Mouse (Mus musculus) liver, adult 2 months (tissue): ENCODE measurements around the gene Gcnt3. TPM values are rescaled to one million over a fixed set of nuclear protein-coding genes. Genes with fewer than 3 reads are reported as not detected.
"Not testable (repeated sequence)": the region's sequence is repeated elsewhere in the genome, so short reads cannot be mapped to it uniquely, and the experiment has no call there.

Experiments used
- DNase-seq: peaks from one replicate; pipeline ENCODE4 v3.0.0-alpha.2; 2011; ENCODE audit warnings: low read depth, low spot score; ENCODE audit errors: extremely low read depth
- H3K27ac ChIP-seq: fragments of 200-500 bp; replicated peaks from 2 replicates; pipeline ENCODE4 v1.5.1; 2012; ENCODE audit warnings: low read depth, mild to moderate bottlenecking, control low read depth, inconsistent platforms, low read length; ENCODE audit not compliant: insufficient read depth
- H3K27me3 ChIP-seq: fragments of 200-500 bp; 2 replicates; pipeline ENCODE4 v1.6.1; 2012; ENCODE audit warnings: mild to moderate bottlenecking, moderate library complexity, low read length, inconsistent platforms; ENCODE audit not compliant: control insufficient read depth, insufficient read depth
- H3K36me3 ChIP-seq: fragments of 200-500 bp; 2 replicates; pipeline ENCODE4 v1.6.1; 2012; ENCODE audit warnings: low read length, inconsistent platforms; ENCODE audit not compliant: control insufficient read depth, insufficient read depth
- H3K4me1 ChIP-seq: fragments of 200-500 bp; 2 replicates; pipeline ENCODE4 v1.6.1; 2011; ENCODE audit warnings: low read length; ENCODE audit not compliant: control insufficient read depth, insufficient read depth
- H3K4me3 ChIP-seq: fragments of 200-500 bp; 2 replicates; pipeline ENCODE4 v1.5.1; 2011; ENCODE audit warnings: low read depth, mild to moderate bottlenecking, control low read depth, low read length, moderate library complexity; ENCODE audit not compliant: insufficient read depth
- H3K79me2 ChIP-seq: fragments of 200-500 bp; 2 replicates; pipeline ENCODE4 v1.6.1; 2012; ENCODE audit warnings: inconsistent platforms, mild to moderate bottlenecking, low read length, moderate library complexity; ENCODE audit not compliant: control insufficient read depth, insufficient read depth
- H3K9ac ChIP-seq: fragments of 200-500 bp; 2 replicates; pipeline ENCODE4 v1.6.1; 2012; ENCODE audit warnings: low read depth, mild to moderate bottlenecking, control low read depth, inconsistent platforms, low read length
- CTCF ChIP-seq: fragments of 200-500 bp; IDR thresholded peaks from 2 replicates; pipeline ENCODE4 v1.5.1; 2011; ENCODE audit warnings: low read depth, low read length, control low read depth
- POLR2A ChIP-seq: fragments of 200-500 bp; IDR thresholded peaks from 2 replicates; pipeline ENCODE4 v1.6.1; 2011; ENCODE audit warnings: low read length, control low read depth; ENCODE audit not compliant: insufficient read depth; ENCODE audit errors: extremely low read depth
- WGBS: fragments of 180-500 bp; shearing (Covaris S2); methylation state at CpG from one replicate; pipeline ENCODE4 v1.1.7; 2018; 5-methylcytosine and 5-hydroxymethylcytosine counted together
- polyA plus RNA-seq: library from polyadenylated mRNA; depleted of rRNA; stranded (reverse); fragments of >200 nt; gene quantifications from 2 replicates; pipeline ENCODE4 v1.2.3, GENCODE M21; 2012
- total RNA-seq: library from RNA; depleted of rRNA; stranded (reverse); fragments of >200 nt; gene quantifications from 2 replicates; pipeline ENCODE4 v1.2.3, GENCODE M21; 2014

The Gcnt3 gene
- total and polyA plus RNA-seq, 2 experiments: 0.02 to 0.09 TPM

GRCm38 (mm10) chr9:70032167-70032566, 5.7 kb downstream of the Gcnt3 start:
- H3K79me2 ChIP-seq: no peaks in the 10 kb centered on the region
- no peaks in the 10 kb centered on the region for H3K36me3 ChIP-seq
- H3K4me1 ChIP-seq: no peaks in the 10 kb centered on the region
- no peak for TF ChIP-seq CTCF
- TF ChIP-seq POLR2A: no peak
- no peak for DNase-seq
- no peak overlapping the region for H3K4me3 ChIP-seq
- H3K27me3 ChIP-seq: no peaks in the 10 kb centered on the region
- WGBS: 100% methylated on average over 1 of the region's 1 CpGs
- H3K9ac ChIP-seq: no peak overlapping the region
- no peak overlapping the region for H3K27ac ChIP-seq

DNA sequence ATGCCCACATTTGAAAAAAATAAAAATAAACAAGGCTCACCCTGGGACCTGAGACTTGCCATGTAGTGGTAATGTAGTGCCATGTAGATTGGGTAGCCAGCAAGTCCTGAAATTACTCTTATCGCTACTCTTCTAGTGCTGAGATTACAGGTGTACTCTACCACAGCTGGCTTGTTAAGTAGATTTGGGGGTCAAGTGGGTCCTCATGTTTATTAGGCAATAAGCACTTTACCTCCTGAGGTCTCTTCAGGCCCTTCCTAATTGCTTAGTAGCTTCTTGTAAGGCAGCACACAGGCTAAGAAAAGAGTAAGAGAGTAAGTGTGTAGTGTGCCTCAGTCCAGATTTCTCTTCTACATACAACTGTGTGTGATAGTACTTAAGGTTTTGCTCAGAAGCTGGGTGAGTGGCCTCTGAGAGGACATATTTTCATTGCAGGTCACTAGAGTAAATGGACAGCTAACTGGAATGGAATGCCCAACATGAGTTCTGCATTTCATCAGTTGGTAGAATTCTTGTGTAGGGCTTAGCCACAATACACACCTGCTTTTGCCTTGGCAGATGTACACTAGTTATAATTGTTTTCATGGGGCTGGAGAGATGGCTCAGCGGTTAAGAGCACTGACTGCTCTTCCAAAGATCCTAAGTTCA, 12.4 kb downstream of the Gcnt3 start:
- no peaks in the 10 kb centered on the region; the same call in 1 of the 2 replicates for H3K4me1 ChIP-seq
- H3K36me3 ChIP-seq: peaks cover 12% of the 10 kb centered on the region
- no peaks in the 10 kb centered on the region for H3K79me2 ChIP-seq
- no peak overlapping the region for H3K27ac ChIP-seq
- DNase-seq: no peak
- H3K27me3 ChIP-seq: no peaks in the 10 kb centered on the region
- no peak overlapping the region for H3K4me3 ChIP-seq
- H3K9ac ChIP-seq: no peak overlapping the region
- 85% methylated on average over 2 of the region's 2 CpGs for WGBS
- no peak for TF ChIP-seq POLR2A
- no peak for TF ChIP-seq CTCF

- Histone ChIP-seq H3K4me1 (no peaks in the 10 kb centered on the region; the same call in 1 of the 2 replicates), H3K36me3 (peaks cover 17% of the 10 kb centered on the region), H3K27ac (no peak overlapping the region), H3K4me3 (no peak overlapping the region), H3K27me3 (no peaks in the 10 kb centered on the region), H3K9ac (no peak overlapping the region), H3K79me2 (no peaks in the 10 kb centered on the region)
- DNase-seq: no peak
- TF ChIP-seq CTCF: no peak
- no peak for TF ChIP-seq POLR2A
These were observed 13.2 kb downstream of the Gcnt3 start for GRCm38 (mm10) chr9:70024648-70025047.

DNA sequence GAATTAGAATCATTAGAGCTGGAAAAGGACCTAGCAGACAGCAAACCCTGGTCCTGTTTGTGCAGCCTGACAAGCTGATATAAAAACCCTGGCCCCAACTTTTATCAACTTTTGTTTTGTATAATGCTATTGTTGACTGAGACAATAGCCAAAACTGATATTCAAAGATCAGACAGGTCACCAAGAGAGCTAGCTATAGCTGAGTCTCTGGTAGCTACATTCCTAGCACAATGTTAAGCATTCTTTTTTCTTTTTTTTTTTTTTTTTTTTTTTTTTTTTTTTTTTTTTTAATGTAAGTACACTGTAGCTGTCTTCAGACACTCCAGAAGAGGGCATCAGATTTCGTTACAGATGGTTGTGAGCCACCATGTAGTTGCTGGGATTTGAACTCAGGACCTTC, 14.3 kb downstream of the Gcnt3 start:
- H3K4me3 ChIP-seq, H3K4me1 ChIP-seq, DNase-seq, H3K27ac ChIP-seq, H3K27me3 ChIP-seq, H3K9ac ChIP-seq, H3K79me2 ChIP-seq: not testable (repeated sequence)
- peaks cover 23% of the 10 kb centered on the region for H3K36me3 ChIP-seq
- 87% methylated on average over 1 of the region's 1 CpGs for WGBS

- 88% methylated on average over 4 of the region's 4 CpGs for WGBS
- Histone ChIP-seq H3K4me3 (no peak overlapping the region), H3K79me2 (no peaks in the 10 kb centered on the region; the same call in 1 of the 2 replicates), H3K4me1 (no peaks in the 10 kb centered on the region; the same call in 1 of the 2 replicates), H3K27ac (no peak overlapping the region), H3K36me3 (peaks cover 27% of the 10 kb centered on the region), H3K9ac (no peak overlapping the region), H3K27me3 (no peaks in the 10 kb centered on the region)
- no peak for DNase-seq
- no peak for TF ChIP-seq CTCF
- no peak for TF ChIP-seq POLR2A
These were observed 15.8 kb downstream of the Gcnt3 start for GRCm38 (mm10) chr9:70022083-70022482.

DNA sequence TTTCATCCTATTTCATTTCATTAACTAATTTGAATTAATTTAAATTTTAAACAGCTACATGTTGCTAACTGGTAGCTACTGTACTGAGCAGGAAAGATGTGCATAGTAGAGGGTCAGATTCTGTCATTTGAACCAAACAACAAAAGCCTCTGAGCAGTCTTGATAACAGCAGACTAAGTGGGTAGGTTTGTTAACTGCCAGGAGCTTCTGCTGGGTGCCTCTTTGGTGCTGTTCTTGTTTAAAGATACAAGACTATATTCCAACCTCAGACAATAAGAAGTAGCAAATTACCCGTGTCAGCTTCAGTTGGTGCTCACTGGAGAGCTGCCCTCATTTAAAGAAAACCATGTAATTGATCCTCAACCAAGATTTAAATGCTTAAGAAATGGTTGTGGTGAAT, 16.3 kb downstream of the Gcnt3 start:
- WGBS: 82% methylated on average over 1 of the region's 1 CpGs
- H3K4me1 ChIP-seq: no peaks in the 10 kb centered on the region; the same call in 1 of the 2 replicates
- TF ChIP-seq POLR2A (no peak), CTCF (no peak)
- no peak overlapping the region for H3K4me3 ChIP-seq
- peaks cover 31% of the 10 kb centered on the region for H3K36me3 ChIP-seq
- H3K79me2 ChIP-seq: no peaks in the 10 kb centered on the region; the same call in 1 of the 2 replicates
- no peaks in the 10 kb centered on the region for H3K27me3 ChIP-seq
- H3K27ac ChIP-seq: no peak overlapping the region
- no peak overlapping the region for H3K9ac ChIP-seq
- no peak for DNase-seq
